Mouse (Mus musculus): ENCODE measurements around the gene Olfr1500.
"Not testable (repeated sequence)": the region's sequence is repeated elsewhere in the genome, so short reads cannot be mapped to it uniquely, and the experiment has no call there.

Gene Olfr1500

GRCm38 (mm10) chr19:13830388-13830787 lies at the start of gene Olfr1500:
TSS of gene Olfr1500 (minus strand) at chr19:13830488.
- in situ Hi-C loops (cut with MboI) = no loop called here

GRCm38 (mm10) chr19:13861495-13861894 lies 31.2 kb upstream of the Olfr1500 start, which contains the start of gene Olfr1502:
TSS of gene Olfr1502 (plus strand) at chr19:13861795.
- in situ Hi-C loops (cut with MboI) = no loop called here

GRCm38 (mm10) chr19:13850592-13850991 lies 20.3 kb upstream of the Olfr1500 start, which contains the start of gene Olfr1501:
TSS of gene Olfr1501 (minus strand) at chr19:13850692.
- in situ Hi-C loops (cut with MboI) = not testable (repeated sequence)

- in situ Hi-C loops (cut with MboI) = no loop called here
Measured at GRCm38 (mm10) chr19:13828447-13828846, 1.8 kb downstream of the Olfr1500 start.

- in situ Hi-C loops (cut with MboI) = no loop called here
Measured at GRCm38 (mm10) chr19:13820847-13821246, 9.4 kb downstream of the Olfr1500 start.

GRCm38 (mm10) chr19:13819347-13819746 lies 10.9 kb downstream of the Olfr1500 start, which contains the start of gene Olfr1499:
TSS of gene Olfr1499 (minus strand) at chr19:13819447.
- in situ Hi-C loops (cut with MboI) = no loop called here

- in situ Hi-C loops (cut with MboI) = no loop called here
Measured at GRCm38 (mm10) chr19:13818827-13819226, 11.5 kb downstream of the Olfr1500 start.

- in situ Hi-C loops (cut with MboI) = no loop called here
Measured at GRCm38 (mm10) chr19:13812823-13813222, 17.5 kb downstream of the Olfr1500 start.

GRCm38 (mm10) chr19:13805486-13805885 lies 24.8 kb downstream of the Olfr1500 start:
- in situ Hi-C loops (cut with MboI) = not testable (repeated sequence)

GRCm38 (mm10) chr19:13798102-13798501 lies 32.2 kb downstream of the Olfr1500 start, which contains the start of gene Olfr1497:
TSS of gene Olfr1497 (minus strand) at chr19:13798202.
- in situ Hi-C loops (cut with MboI) = no loop called here

- in situ Hi-C loops (cut with MboI) = no loop called here
Measured at GRCm38 (mm10) chr19:13777578-13777977, 52.7 kb downstream of the Olfr1500 start, which contains the start of gene Olfr1496. TSS of gene Olfr1496 (plus strand) at chr19:13777878.
